Mouse (Mus musculus) ZHBTc4 (cell line): ENCODE measurements around the gene Selenot.

Experiments
- DNase-seq: peaks from one replicate; pipeline ENCODE4 v3.0.0-alpha.2; 2011; ENCODE audit warnings: low read depth, low spot score

Gene Selenot

GRCm38 (mm10) chr3:58636406-58637295 is 60.2 kb downstream of the Selenot start, which contains the start of gene Erich6:
Gene Erich6 (minus strand): TSS chr3:58637207.
- DNase-seq: peak; percentile 56
